Mouse (Mus musculus) kidney, adult 10 weeks (tissue): ENCODE results near the gene Chrm5. TPM values are rescaled to one million over a fixed set of nuclear protein-coding genes. Genes with fewer than 3 reads are reported as not detected.

Experiments used
- polyA plus RNA-seq: library from polyadenylated mRNA; stranded (reverse); fragments of 350-450 nt; fragmentation: Illumina TruSeq; extraction: RNeasy Lipid Tissue Mini Kit (QIAGEN cat#74804); gene quantifications from one replicate; pipeline ENCODE4 v1.2.3, GENCODE M21; 2014; ENCODE audit warnings: low read depth, low replicate concordance

Gene Chrm5
- not detected for polyA plus RNA-seq

GRCm38 (mm10) chr2:112480669-112481068 lies at the start of gene Chrm5:
Gene Chrm5 (minus strand): TSS chr2:112480769.

GRCm38 (mm10) chr2:112492856-112493538 lies 12.4 kb upstream of the Chrm5 start, which contains the start of gene Aven:
Gene Aven (plus strand): TSS chr2:112492964.

GRCm38 (mm10) chr2:112454862-112455564 lies 25.6 kb downstream of the Chrm5 start, which contains the start of gene Emc7:
Gene Emc7 (plus strand): TSS chr2:112454997.

Other genes starting within 250 kb of the Chrm5 start
- gene Lpcat4, start 241.3 kb downstream of the Chrm5 start, polyA plus RNA-seq, result not detected
- gene Nutm1, start 221.5 kb downstream of the Chrm5 start, polyA plus RNA-seq, result not detected
- gene Nop10, start 218.8 kb downstream of the Chrm5 start, polyA plus RNA-seq, result 48.2 TPM
- gene Slc12a6, start 214.9 kb downstream of the Chrm5 start, polyA plus RNA-seq, result 44.4 TPM
- gene Gm21985, start 214.5 kb downstream of the Chrm5 start, polyA plus RNA-seq, result 0.40 TPM
- 91.9 TPM for gene Emc4, start 112.7 kb downstream of the Chrm5 start, polyA plus RNA-seq
- gene Katnbl1, start 101.6 kb downstream of the Chrm5 start, polyA plus RNA-seq, result 42.4 TPM
- gene Emc7, start 25.8 kb downstream of the Chrm5 start, polyA plus RNA-seq, result 82.5 TPM
- gene Aven, start 12.2 kb upstream of the Chrm5 start, polyA plus RNA-seq, result 7.3 TPM